ENCODE assay signal across 29 mouse cellular contexts in genomic region chr11:78604826-78605225, GRCm38 (mm10).
"Had no signal": no experiment of that assay in that cellular context is flagged by ENCODE, and none has a peak within 500 bp of the region (broad histone marks: within the 10 kb centered on the region; RNA-seq: fewer than 3 reads in every experiment).

No protein-coding gene starts in this region.

- H3K9me3 ChIP-seq: heart, embryonic 12.5 days; heart, embryonic 13.5 days; heart, embryonic 15.5 days; hindbrain, embryonic 10.5 days; hindbrain, embryonic 12.5 days; hindbrain, embryonic 13.5 days; hindbrain, embryonic 15.5 days; intestine, embryonic 15.5 days; kidney, embryonic 15.5 days had no signal

- H3K4me3 ChIP-seq: heart, embryonic 12.5 days; heart, embryonic 13.5 days; heart, embryonic 15.5 days; hindbrain, embryonic 10.5 days; hindbrain, embryonic 12.5 days; hindbrain, embryonic 13.5 days; hindbrain, embryonic 15.5 days; intestine, embryonic 15.5 days; kidney, embryonic 15.5 days; layer of hippocampus, adult 2 months had no signal

- H3K9ac ChIP-seq: heart, embryonic 12.5 days; heart, embryonic 13.5 days; heart, embryonic 15.5 days; hindbrain, embryonic 12.5 days; hindbrain, embryonic 13.5 days; hindbrain, embryonic 14.5 days; hindbrain, embryonic 15.5 days; intestine, embryonic 15.5 days; kidney, embryonic 15.5 days had no signal

- H3K27me3 ChIP-seq: heart, embryonic 12.5 days; heart, embryonic 13.5 days; heart, embryonic 15.5 days; hindbrain, embryonic 12.5 days; hindbrain, embryonic 13.5 days; hindbrain, embryonic 15.5 days; intestine, embryonic 15.5 days; kidney, embryonic 15.5 days had no signal

- H3K27ac ChIP-seq: heart, embryonic 13.5 days; heart, embryonic 15.5 days; hindbrain, embryonic 10.5 days; hindbrain, embryonic 12.5 days; hindbrain, embryonic 13.5 days; hindbrain, embryonic 14.5 days; hindbrain, embryonic 15.5 days; hindbrain, postnatal 0 days; intestine, embryonic 15.5 days; kidney, embryonic 15.5 days; kidney, postnatal 0 days; layer of hippocampus, adult 2 months had no signal

- DNase-seq: heart, postnatal 10 days; heart, postnatal 14 days; heart, postnatal 36 days; heart, postnatal 4 days; kidney, adult 11 months; kidney, adult 18-20 months; kidney, adult 2 months; kidney, adult 8-10 months; kidney, adult 9 months; kidney, postnatal 10 days; kidney, postnatal 14 days; kidney, postnatal 25 days; kidney, postnatal 36 days; kidney, postnatal 4 days; layer of hippocampus, adult 9-11 months; layer of hippocampus, postnatal 36 days had no signal

- H3K36me3 ChIP-seq: heart, embryonic 15.5 days; hindbrain, embryonic 15.5 days; intestine, embryonic 15.5 days had no signal

- H3K4me1 ChIP-seq: hindbrain, embryonic 10.5 days; hindbrain, embryonic 12.5 days; hindbrain, embryonic 13.5 days; intestine, embryonic 15.5 days; kidney, embryonic 15.5 days had no signal
